Mouse (Mus musculus) midbrain, embryonic 10.5 days (tissue): ENCODE measurements around the gene Hoxc5. TPM values are rescaled to one million over a fixed set of nuclear protein-coding genes. Genes with fewer than 3 reads are reported as not detected.

Source experiments
- DNase-seq: peaks from one replicate; pipeline ENCODE4 v3.0.0-alpha.2; 2017; ENCODE audit warnings: low spot score
- H3K27ac ChIP-seq: fragments of 300-500 bp; sonication (generic); replicated peaks from 2 replicates; pipeline ENCODE4 v1.5.1; 2016; ENCODE audit warnings: mild to moderate bottlenecking
- H3K27me3 ChIP-seq: fragments of 300-500 bp; sonication (generic); 2 replicates; pipeline ENCODE4 v1.6.1; 2016; ENCODE audit warnings: low read depth, mild to moderate bottlenecking; ENCODE audit not compliant: poor library complexity, severe bottlenecking
- H3K36me3 ChIP-seq: fragments of 300-500 bp; sonication (generic); 2 replicates; pipeline ENCODE4 v1.6.1; 2016; ENCODE audit warnings: mild to moderate bottlenecking, moderate library complexity
- H3K4me1 ChIP-seq: fragments of 300-500 bp; sonication (generic); 2 replicates; pipeline ENCODE4 v1.6.1; 2016
- H3K4me3 ChIP-seq: fragments of 300-500 bp; sonication (generic); 2 replicates; pipeline ENCODE4 v1.5.1; 2016; ENCODE audit warnings: mild to moderate bottlenecking, moderate library complexity
- H3K9me3 ChIP-seq: fragments of 300-500 bp; sonication (generic); replicated peaks from 2 replicates; pipeline ENCODE4 v1.6.1; 2016; ENCODE audit warnings: mild to moderate bottlenecking
- WGBS: fragments of 180-500 bp; shearing (Covaris S2); methylation state at CpG from one replicate; pipeline ENCODE4 v1.1.7; 2016; 5-methylcytosine and 5-hydroxymethylcytosine counted together
- microRNA counts: library from miRNA; unstranded; fragments of <30 nt; microRNA quantifications from one replicate; lab custom pipeline; 2017
- microRNA-seq: library from miRNA; unstranded; fragments of <30 nt; microRNA quantifications from one replicate; pipeline ENCODE4, GENCODE M21; 2017
- polyA plus RNA-seq: library from polyadenylated mRNA; unstranded; fragments of >200 nt; fragmentation: Nextera tagmentation; extraction: Ambion mirVana; gene quantifications from 2 replicates; pipeline ENCODE4 v1.2.1, GENCODE M21; 2016

Gene Hoxc5
- polyA plus RNA-seq, 1 experiment from 2014 or later: 0.06 TPM

- 1% methylated on average over 12 of the region's 12 CpGs for WGBS
- peak; percentile 50 for DNase-seq
Observed at GRCm38 (mm10) chr15:103058715-103059114, 91.5 kb downstream of the Hoxc5 start.

GRCm38 (mm10) chr15:103059393-103059992 lies 92.2 kb downstream of the Hoxc5 start:
- H3K36me3 ChIP-seq: no peaks in the 10 kb centered on the region
- H3K27me3 ChIP-seq: peaks cover 100% of the 10 kb centered on the region
- H3K27ac ChIP-seq: no peak overlapping the region
- H3K4me3 ChIP-seq: no peak overlapping the region
- no peaks in the 10 kb centered on the region for H3K9me3 ChIP-seq
- under 1% methylated on average over 21 of the region's 21 CpGs for WGBS
- H3K4me1 ChIP-seq: peaks cover 7% of the 10 kb centered on the region
- peak; percentile 49 for DNase-seq

More at GRCm38 (mm10) chr15:103058715-103059114, 91.5 kb downstream of the Hoxc5 start:
- Histone ChIP-seq H3K9me3 (no peaks in the 10 kb centered on the region), H3K4me1 (peaks cover 7% of the 10 kb centered on the region), H3K4me3 (no peak overlapping the region), H3K27me3 (peaks cover 100% of the 10 kb centered on the region), H3K36me3 (no peaks in the 10 kb centered on the region), H3K27ac (no peak overlapping the region)

- H3K4me3 ChIP-seq: no peak overlapping the region
- no peaks in the 10 kb centered on the region for H3K9me3 ChIP-seq
- DNase-seq: no peak
- H3K36me3 ChIP-seq: no peaks in the 10 kb centered on the region
- 2% methylated on average over 11 of the region's 11 CpGs for WGBS
- no peak overlapping the region for H3K27ac ChIP-seq
- peaks cover 100% of the 10 kb centered on the region for H3K27me3 ChIP-seq
- H3K4me1 ChIP-seq: peaks cover 7% of the 10 kb centered on the region
Observed at GRCm38 (mm10) chr15:103060021-103060340, 92.7 kb downstream of the Hoxc5 start.

GRCm38 (mm10) chr15:103060341-103061130 lies 93.3 kb downstream of the Hoxc5 start:
- H3K27me3 ChIP-seq: peaks cover 100% of the 10 kb centered on the region
- WGBS: under 1% methylated on average over 36 of the region's 36 CpGs
- no peaks in the 10 kb centered on the region for H3K9me3 ChIP-seq
- peak; percentile 62 for DNase-seq
- H3K36me3 ChIP-seq: no peaks in the 10 kb centered on the region
- no peak overlapping the region for H3K27ac ChIP-seq
- no peak overlapping the region for H3K4me3 ChIP-seq
- H3K4me1 ChIP-seq: peaks cover 7% of the 10 kb centered on the region

- H3K36me3 ChIP-seq: no peaks in the 10 kb centered on the region
- H3K4me1 ChIP-seq: peaks cover 7% of the 10 kb centered on the region
- H3K27me3 ChIP-seq: peaks cover 100% of the 10 kb centered on the region
- no peak overlapping the region for H3K27ac ChIP-seq
- under 1% methylated on average over 30 of the region's 30 CpGs for WGBS
- DNase-seq: peak; percentile 45
- no peaks in the 10 kb centered on the region for H3K9me3 ChIP-seq
- no peak overlapping the region for H3K4me3 ChIP-seq
Observed at GRCm38 (mm10) chr15:103061131-103061825, 94.0 kb downstream of the Hoxc5 start.

GRCm38 (mm10) chr15:103061988-103062387 lies 94.7 kb downstream of the Hoxc5 start:
- no peaks in the 10 kb centered on the region for H3K9me3 ChIP-seq
- H3K4me3 ChIP-seq: no peak overlapping the region
- no peak for DNase-seq
- peaks cover 7% of the 10 kb centered on the region for H3K4me1 ChIP-seq
- H3K36me3 ChIP-seq: no peaks in the 10 kb centered on the region
- WGBS: 5% methylated on average over 2 of the region's 2 CpGs
- H3K27ac ChIP-seq: no peak overlapping the region
- peaks cover 100% of the 10 kb centered on the region for H3K27me3 ChIP-seq

- WGBS: 47% methylated on average over 7 of the region's 7 CpGs
- Histone ChIP-seq H3K4me1 (peaks cover 19% of the 10 kb centered on the region), H3K27me3 (peaks cover 100% of the 10 kb centered on the region), H3K36me3 (no peaks in the 10 kb centered on the region), H3K9me3 (no peaks in the 10 kb centered on the region), H3K27ac (no peak overlapping the region), H3K4me3 (no peak overlapping the region)
- no peak for DNase-seq
Observed at GRCm38 (mm10) chr15:103065642-103066041, 98.4 kb downstream of the Hoxc5 start.

MicroRNA genes within 50 kb of the gene (microRNA counts, 519-probe panel; counts per million panel counts)
- microRNA mmu-miR-615-3p (lab: Ali Mortazavi, UCI) (not detected), microRNA mmu-miR-615-5p (lab: Ali Mortazavi, UCI) (not detected)

Small RNAs within 50 kb of the gene (microRNA-seq; reads per million reads assigned to microRNA genes)
- gene Mir196a-2: 4.2 reads per million, percentile 9 among the genes with 10 or more reads in this experiment
- gene Mir615: 12.0 reads per million, percentile 25 among the genes with 10 or more reads in this experiment

Other genes starting within 250 kb of the Hoxc5 start
- gene Calcoco1, start 245.3 kb upstream of the Hoxc5 start, polyA plus RNA-seq: 26.0 and 31.1 TPM in 2 replicates
- gene Hoxc13, start 46.3 kb upstream of the Hoxc5 start, polyA plus RNA-seq: not detected in 2 replicates
- not detected in 2 replicates for gene Hoxc12, start 30.7 kb upstream of the Hoxc5 start, polyA plus RNA-seq
- not detected in 2 replicates for gene Hoxc11, start 13.0 kb upstream of the Hoxc5 start, polyA plus RNA-seq
- not detected in 2 replicates for gene Hoxc10, start 647 bp upstream of the Hoxc5 start, polyA plus RNA-seq
- not detected in 2 replicates for gene Hoxc9, start 9.0 kb downstream of the Hoxc5 start, polyA plus RNA-seq
- not detected in 2 replicates for gene Hoxc8, start 23.2 kb downstream of the Hoxc5 start, polyA plus RNA-seq
- gene Hoxc6, start 30.8 kb downstream of the Hoxc5 start, polyA plus RNA-seq: not detected in 2 replicates
- not detected in 2 replicates for gene Hoxc4, start 51.5 kb downstream of the Hoxc5 start, polyA plus RNA-seq
- 24.6 and 26.4 TPM in 2 replicates for gene Smug1, start 199.6 kb downstream of the Hoxc5 start, polyA plus RNA-seq